Mouse (Mus musculus) MEL-GATA-1-ER (cell line): ENCODE measurements around the gene Dnm1.

Experiments
- DNase-seq: peaks from one replicate; pipeline ENCODE4 v3.0.0-alpha.2; 2012; ENCODE audit warnings: low read depth; ENCODE audit errors: extremely low read depth

Dnm1 gene

DNA sequence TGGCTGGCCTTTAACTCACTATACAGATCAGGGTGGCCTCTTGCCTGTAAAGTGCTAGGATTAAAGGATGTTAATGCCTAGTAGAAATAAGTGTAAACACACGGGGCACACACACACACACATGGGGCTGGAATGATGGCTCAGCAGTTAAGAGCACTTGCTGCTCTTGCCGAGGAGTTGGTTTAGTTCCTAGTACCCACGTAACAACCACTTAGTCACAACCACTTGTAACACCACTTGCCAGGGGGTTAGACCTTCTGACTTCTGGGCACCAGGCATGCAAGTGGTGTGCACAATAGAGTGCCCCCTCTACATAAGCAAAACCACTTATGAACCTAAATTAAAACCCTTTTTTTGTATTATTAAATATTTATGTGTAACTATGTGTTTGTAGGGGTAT is 69.2 kb downstream of the Dnm1 start:
- no peak for DNase-seq

DNA sequence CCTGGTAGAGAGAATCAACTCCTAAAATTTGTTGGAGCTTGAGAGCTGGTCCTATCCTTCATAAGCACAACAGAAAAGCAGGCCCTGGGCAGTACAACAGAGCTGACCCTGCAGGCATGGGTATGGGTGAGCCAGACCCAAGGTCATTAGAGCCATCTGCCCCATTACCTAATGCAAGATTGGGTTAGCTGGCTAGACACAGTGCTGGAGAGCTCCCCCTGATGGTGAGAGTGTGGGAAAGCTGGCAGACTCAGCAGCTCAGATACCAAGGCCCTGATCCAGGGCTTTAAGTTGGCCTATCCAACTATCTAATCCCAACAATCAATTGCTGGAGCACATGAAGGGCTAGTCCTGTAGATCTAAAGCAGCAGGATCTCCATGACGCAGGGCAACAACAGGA is 70.4 kb downstream of the Dnm1 start:
- no peak for DNase-seq

DNA sequence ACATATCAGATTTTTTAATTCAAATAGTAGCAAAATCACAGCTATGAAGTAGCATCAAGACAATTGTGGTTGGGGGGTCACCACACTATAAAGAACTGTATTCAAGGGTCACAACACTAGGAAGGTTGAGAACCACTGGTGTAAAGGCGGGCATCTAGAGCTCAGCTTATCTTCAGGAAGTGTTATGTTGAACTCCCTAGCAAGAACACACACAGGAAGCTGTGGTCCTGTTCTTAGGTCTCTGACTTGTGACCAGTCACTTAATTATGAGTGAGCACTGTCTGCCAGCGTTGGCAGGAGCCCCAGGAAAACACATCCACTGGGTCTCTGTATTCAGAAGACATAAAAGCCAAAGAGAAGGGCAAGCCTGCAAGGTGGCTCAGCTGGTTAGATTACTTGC is 70.8 kb downstream of the Dnm1 start:
- DNase-seq, result no peak

DNA sequence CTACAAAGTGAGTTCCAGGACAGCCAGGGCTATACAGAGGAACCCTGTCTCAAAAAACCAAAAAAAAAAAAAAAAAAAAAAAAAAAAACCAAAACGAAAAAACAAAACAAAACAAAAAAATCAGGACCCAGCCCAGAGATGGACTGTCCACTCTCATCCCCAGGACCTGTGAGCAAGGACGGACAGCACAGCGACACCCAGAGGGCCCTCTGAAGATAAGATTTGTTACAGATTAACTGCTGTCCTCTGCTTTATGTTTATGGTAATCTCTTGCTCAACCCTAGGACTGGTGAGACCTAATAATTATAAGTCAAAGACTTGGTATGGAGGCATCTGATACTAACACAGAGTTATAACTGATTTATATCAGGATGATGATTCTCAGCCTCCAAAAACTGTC is 77.3 kb downstream of the Dnm1 start:
- no peak for DNase-seq

DNA sequence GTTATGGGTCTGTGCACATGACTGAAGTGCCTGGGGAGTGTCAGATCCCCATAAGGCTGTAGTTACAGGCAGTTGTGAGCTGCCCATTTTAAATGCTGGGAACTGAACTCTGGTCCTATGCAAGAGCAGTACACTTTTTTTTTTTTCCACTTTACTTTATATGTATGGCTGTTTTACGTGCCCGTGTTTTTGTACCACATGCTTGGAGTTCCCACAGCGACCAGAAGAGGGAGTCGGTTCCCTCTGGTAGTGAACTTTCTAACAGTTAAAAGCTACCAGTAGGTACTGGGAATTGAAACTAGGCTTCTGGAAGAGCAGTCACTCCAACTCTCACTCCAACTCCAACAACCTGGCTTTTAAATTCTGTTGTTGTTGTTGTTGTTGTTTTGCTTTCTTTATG is 92.5 kb downstream of the Dnm1 start:
- peak; percentile 80 for DNase-seq

DNA sequence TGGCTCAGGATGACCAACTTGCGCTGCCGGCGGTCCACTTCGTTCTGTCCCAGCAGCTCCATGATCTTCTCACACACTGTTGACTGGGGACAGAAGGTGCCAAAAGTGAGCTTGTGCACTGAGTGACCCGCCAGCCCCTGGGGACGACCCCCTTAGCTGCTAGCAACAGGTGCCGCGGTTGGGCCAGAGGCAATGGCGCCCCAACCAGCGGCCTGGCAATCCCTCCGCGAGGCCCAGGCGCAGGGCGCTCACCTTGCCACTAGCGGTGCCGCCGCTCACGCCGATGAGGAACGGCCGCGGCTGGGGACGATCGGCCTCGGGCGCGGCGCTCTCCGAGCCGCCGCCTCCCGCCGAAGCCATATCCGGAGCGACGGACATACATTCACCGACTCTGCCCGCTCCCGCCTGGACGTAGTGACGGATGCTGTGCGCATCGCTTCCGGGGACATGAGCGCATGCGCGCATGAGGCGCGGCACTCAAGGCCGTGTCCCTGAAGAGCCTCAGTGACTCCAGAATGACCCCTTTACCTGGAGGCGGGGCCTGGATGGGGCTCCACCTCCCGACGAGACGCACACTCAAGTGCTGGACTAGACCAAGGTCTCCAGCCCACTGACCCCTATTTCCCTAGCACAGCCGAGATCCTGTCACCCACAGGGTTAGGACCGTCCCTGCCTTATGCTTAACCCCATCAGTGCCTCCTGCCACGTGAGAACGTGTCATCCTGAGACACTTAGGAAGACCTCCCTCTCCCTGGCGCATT is 93.3 kb downstream of the Dnm1 start, which contains the start of gene Uck1:
Uck1 (minus strand) TSS at position 503 of the 761 bp plus-strand sequence.
- peak; percentile 85 for DNase-seq

DNA sequence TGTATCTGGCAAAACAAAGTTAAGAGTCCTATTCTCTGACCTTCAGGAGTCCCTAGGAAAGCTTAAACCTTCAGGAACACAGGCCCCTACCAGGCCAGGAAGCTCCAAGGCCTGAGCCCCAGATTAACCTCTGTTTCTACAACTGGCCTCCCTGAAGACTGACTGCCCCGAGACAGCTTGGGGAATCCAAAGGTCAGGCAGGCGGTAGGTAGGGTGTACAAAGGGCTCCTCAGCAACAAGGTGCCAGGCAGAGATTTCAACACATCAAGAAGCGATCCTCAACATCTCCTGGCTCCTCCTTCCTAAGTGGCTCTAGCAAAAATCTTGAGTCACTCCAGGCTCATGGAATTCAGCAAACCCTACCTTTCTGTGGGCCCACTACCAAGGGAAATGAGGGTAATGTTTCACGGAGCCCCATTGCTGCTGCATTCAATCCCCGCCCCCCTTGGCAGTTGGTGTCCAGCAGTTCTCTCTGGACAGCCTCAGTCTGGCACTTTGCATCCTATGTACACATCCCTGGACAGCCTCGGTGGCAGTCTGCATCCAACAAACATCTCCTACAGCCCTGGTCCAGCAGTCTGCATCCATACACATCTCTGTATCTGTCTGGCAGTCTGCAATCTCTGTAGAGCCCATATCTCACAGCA is 94.1 kb downstream of the Dnm1 start:
- no peak for DNase-seq
